Mouse (Mus musculus): ENCODE data around the gene Olfr1045. TPM values are rescaled to one million over a fixed set of nuclear protein-coding genes. Genes with fewer than 3 reads are reported as not detected.

Olfr1045 gene
- polyA plus RNA-seq (2015; fragmentation: Nextera tagmentation; extraction: Ambion mirVana) = not detected in 2 replicates

GRCm38 (mm10) chr2:86202909-86203308 is at the start of gene Olfr1045:
TSS of gene Olfr1045 (minus strand) at chr2:86203009.

DNA sequence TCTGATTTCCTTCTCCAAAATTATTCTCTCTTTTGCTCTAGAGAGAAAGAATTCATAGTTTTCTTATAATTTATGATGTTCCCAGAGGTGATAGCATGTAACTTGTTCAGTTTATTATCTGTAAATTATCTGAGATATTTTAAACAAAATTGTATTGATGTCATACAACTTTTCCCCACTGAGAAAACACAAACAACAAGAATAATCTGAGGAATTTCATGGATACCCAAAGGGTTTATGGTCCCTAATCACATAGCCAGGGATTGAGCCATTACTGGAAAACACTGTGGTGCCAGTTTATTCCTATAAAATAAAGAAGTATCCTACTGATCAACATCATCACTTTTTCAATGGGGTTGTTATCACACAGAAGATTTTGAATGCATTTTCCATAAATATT is 37.4 kb upstream of the Olfr1045 start, which contains the start of gene Olfr1048:
TSS of gene Olfr1048 (minus strand) at position 101 of the 400 bp plus-strand sequence.

GRCm38 (mm10) chr2:86231301-86231700 is 28.5 kb upstream of the Olfr1045 start, which contains the start of gene Olfr1047:
TSS of gene Olfr1047 (minus strand) at chr2:86231401.

GRCm38 (mm10) chr2:86219214-86219613 is 16.4 kb upstream of the Olfr1045 start, which contains the start of gene Olfr1046:
TSS of gene Olfr1046 (minus strand) at chr2:86219314.

DNA sequence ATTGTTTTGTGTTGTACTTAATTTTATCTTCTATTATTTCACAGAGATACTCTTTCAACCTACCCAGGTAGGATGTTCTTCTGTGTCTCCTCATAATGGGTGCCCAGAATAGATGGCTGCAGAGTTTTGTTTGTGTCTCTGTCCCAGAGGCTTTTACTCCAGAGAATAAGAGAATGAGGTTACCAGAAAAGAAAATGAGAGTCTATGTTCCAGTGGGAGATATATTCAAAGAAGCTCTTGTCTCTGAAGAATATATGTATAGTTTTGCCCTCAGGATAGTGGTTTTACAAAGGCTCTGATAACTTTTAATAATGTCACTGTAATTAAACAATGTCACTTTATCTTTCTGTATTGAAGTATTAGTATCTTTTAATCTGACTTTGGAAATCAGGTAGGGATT is 17.2 kb downstream of the Olfr1045 start, which contains the start of gene Olfr52:
TSS of gene Olfr52 (minus strand) at position 101 of the 400 bp plus-strand sequence.

GRCm38 (mm10) chr2:86177720-86178119 is 25.1 kb downstream of the Olfr1045 start, which contains the start of gene Olfr1044:
TSS of gene Olfr1044 (minus strand) at chr2:86177820.

DNA sequence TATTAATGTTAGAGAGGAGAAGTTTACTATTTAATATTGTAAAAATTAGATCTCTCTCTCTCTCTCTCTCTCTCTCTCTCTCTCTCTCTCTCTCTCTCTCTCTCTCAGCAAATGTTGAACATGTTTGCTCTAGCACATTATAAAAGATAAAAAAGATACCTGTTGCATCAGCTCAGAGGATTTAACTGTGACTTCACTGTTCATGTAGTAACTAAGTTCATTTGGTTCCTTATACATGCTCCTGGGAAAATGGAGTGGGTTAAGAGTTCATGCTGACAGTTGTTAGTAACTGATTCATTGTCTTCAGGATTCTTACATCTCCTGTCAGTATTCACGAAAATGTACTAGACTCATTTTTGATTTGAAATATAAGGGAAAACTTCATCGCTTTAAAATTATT is 35.4 kb downstream of the Olfr1045 start, which contains the start of gene Olfr1043:
TSS of gene Olfr1043 (minus strand) at position 101 of the 400 bp plus-strand sequence.

DNA sequence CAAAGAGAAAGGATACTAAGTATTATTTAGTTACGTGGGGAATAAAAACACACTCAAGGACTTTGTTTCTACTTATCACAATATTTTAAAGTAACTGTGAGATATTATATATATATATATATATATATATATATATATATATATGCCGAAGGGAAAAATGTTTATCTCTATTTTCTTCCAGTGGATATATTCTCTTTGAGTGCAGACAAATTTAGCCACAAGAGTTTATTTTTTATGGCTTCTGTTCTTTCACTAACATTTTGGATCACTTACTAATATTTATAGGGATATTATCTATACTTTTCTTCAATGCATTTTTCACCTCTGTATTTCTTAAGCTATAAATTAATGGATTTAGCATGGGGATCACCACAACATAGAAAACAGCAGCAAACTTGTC is 41.1 kb downstream of the Olfr1045 start, which contains the start of gene Olfr1042:
TSS of gene Olfr1042 (minus strand) at position 101 of the 400 bp plus-strand sequence.

GRCm38 (mm10) chr2:86146632-86147031 is 56.2 kb downstream of the Olfr1045 start, which contains the start of gene Olfr1040:
TSS of gene Olfr1040 (minus strand) at chr2:86146732.

Other genes starting within 250 kb of the Olfr1045 start
- gene Olfr1029, start 229.1 kb downstream of the Olfr1045 start, polyA plus RNA-seq (2015; fragmentation: Nextera tagmentation; extraction: Ambion mirVana) = not detected in 2 replicates
- not detected in 2 replicates for gene Olfr1030, start 223.7 kb downstream of the Olfr1045 start, polyA plus RNA-seq (2015; fragmentation: Nextera tagmentation; extraction: Ambion mirVana)
- not detected in 2 replicates for gene Olfr1031, start 212.7 kb downstream of the Olfr1045 start, polyA plus RNA-seq (2015; fragmentation: Nextera tagmentation; extraction: Ambion mirVana)
- gene Olfr1032, start 197.5 kb downstream of the Olfr1045 start, polyA plus RNA-seq (2015; fragmentation: Nextera tagmentation; extraction: Ambion mirVana) = not detected in 2 replicates
- 1.1 and 1.4 TPM in 2 replicates for gene Olfr1033, start 182.4 kb downstream of the Olfr1045 start, polyA plus RNA-seq (2015; fragmentation: Nextera tagmentation; extraction: Ambion mirVana)
- not detected in 2 replicates for gene Olfr1034, start 157.1 kb downstream of the Olfr1045 start, polyA plus RNA-seq (2015; fragmentation: Nextera tagmentation; extraction: Ambion mirVana)
- not detected in 2 replicates for gene Olfr1036, start 129.0 kb downstream of the Olfr1045 start, polyA plus RNA-seq (2015; fragmentation: Nextera tagmentation; extraction: Ambion mirVana)
- not detected in 2 replicates for gene Olfr1037, start 115.6 kb downstream of the Olfr1045 start, polyA plus RNA-seq (2015; fragmentation: Nextera tagmentation; extraction: Ambion mirVana)
- gene Olfr1039, start 67.1 kb downstream of the Olfr1045 start, polyA plus RNA-seq (2015; fragmentation: Nextera tagmentation; extraction: Ambion mirVana) = not detected in 2 replicates
- not detected in 2 replicates for gene Olfr1040, start 56.3 kb downstream of the Olfr1045 start, polyA plus RNA-seq (2015; fragmentation: Nextera tagmentation; extraction: Ambion mirVana)
- not detected in 2 replicates for gene Olfr1042, start 41.2 kb downstream of the Olfr1045 start, polyA plus RNA-seq (2015; fragmentation: Nextera tagmentation; extraction: Ambion mirVana)
- not detected in 2 replicates for gene Olfr1043, start 35.5 kb downstream of the Olfr1045 start, polyA plus RNA-seq (2015; fragmentation: Nextera tagmentation; extraction: Ambion mirVana)
- not detected in 2 replicates for gene Olfr1044, start 25.2 kb downstream of the Olfr1045 start, polyA plus RNA-seq (2015; fragmentation: Nextera tagmentation; extraction: Ambion mirVana)
- not detected in 2 replicates for gene Olfr52, start 17.3 kb downstream of the Olfr1045 start, polyA plus RNA-seq (2015; fragmentation: Nextera tagmentation; extraction: Ambion mirVana)
- gene Olfr1046, start 16.3 kb upstream of the Olfr1045 start, polyA plus RNA-seq (2015; fragmentation: Nextera tagmentation; extraction: Ambion mirVana) = not detected in 2 replicates
- gene Olfr1047, start 28.4 kb upstream of the Olfr1045 start, polyA plus RNA-seq (2015; fragmentation: Nextera tagmentation; extraction: Ambion mirVana) = not detected in 2 replicates
- gene Olfr1048, start 37.3 kb upstream of the Olfr1045 start, polyA plus RNA-seq (2015; fragmentation: Nextera tagmentation; extraction: Ambion mirVana) = not detected in 2 replicates
- not detected in 2 replicates for gene Olfr1049, start 55.3 kb upstream of the Olfr1045 start, polyA plus RNA-seq (2015; fragmentation: Nextera tagmentation; extraction: Ambion mirVana)
- not detected in 2 replicates for gene Olfr1051, start 76.1 kb upstream of the Olfr1045 start, polyA plus RNA-seq (2015; fragmentation: Nextera tagmentation; extraction: Ambion mirVana)
- not detected in 2 replicates for gene Olfr1052, start 89.4 kb upstream of the Olfr1045 start, polyA plus RNA-seq (2015; fragmentation: Nextera tagmentation; extraction: Ambion mirVana)
- gene Olfr1053, start 112.3 kb upstream of the Olfr1045 start, polyA plus RNA-seq (2015; fragmentation: Nextera tagmentation; extraction: Ambion mirVana) = not detected in 2 replicates
- not detected in 2 replicates for gene Olfr1054, start 132.4 kb upstream of the Olfr1045 start, polyA plus RNA-seq (2015; fragmentation: Nextera tagmentation; extraction: Ambion mirVana)
- not detected in 2 replicates for gene Olfr1055, start 147.3 kb upstream of the Olfr1045 start, polyA plus RNA-seq (2015; fragmentation: Nextera tagmentation; extraction: Ambion mirVana)
- not detected in 2 replicates for gene Olfr1056, start 159.5 kb upstream of the Olfr1045 start, polyA plus RNA-seq (2015; fragmentation: Nextera tagmentation; extraction: Ambion mirVana)
- gene Olfr1057, start 175.4 kb upstream of the Olfr1045 start, polyA plus RNA-seq (2015; fragmentation: Nextera tagmentation; extraction: Ambion mirVana) = not detected in 2 replicates
- gene Olfr1058, start 185.6 kb upstream of the Olfr1045 start, polyA plus RNA-seq (2015; fragmentation: Nextera tagmentation; extraction: Ambion mirVana) = not detected in 2 replicates
- not detected in 2 replicates for gene Olfr1061, start 211.0 kb upstream of the Olfr1045 start, polyA plus RNA-seq (2015; fragmentation: Nextera tagmentation; extraction: Ambion mirVana)
- gene Olfr1062, start 223.7 kb upstream of the Olfr1045 start, polyA plus RNA-seq (2015; fragmentation: Nextera tagmentation; extraction: Ambion mirVana) = not detected in 2 replicates
- not detected in 2 replicates for gene Olfr1065, start 247.6 kb upstream of the Olfr1045 start, polyA plus RNA-seq (2015; fragmentation: Nextera tagmentation; extraction: Ambion mirVana)

Measured in neural tube, postnatal 0 days (tissue).